Mouse (Mus musculus): ENCODE results near the gene Lin52.

- TF ChIP-seq CTCF (IDR thresholded peaks at IDR 0.05; ENCODE audit: borderline replicate concordance, extremely low read depth, insufficient read depth, insufficient read length), result no peak
- TF ChIP-seq POLR2A (IDR thresholded peaks at IDR 0.05; ENCODE audit: borderline replicate concordance, extremely low read depth, insufficient read depth, insufficient read length, poor library complexity, severe bottlenecking), result no peak
Measured at GRCm38 (mm10) chr12:84407874-84408818, 43.1 kb upstream of the Lin52 start.
